Mouse (Mus musculus): ENCODE measurements around the gene Acvrl1. TPM values are rescaled to one million over a fixed set of nuclear protein-coding genes. Genes with fewer than 3 reads are reported as not detected.
"Not testable (repeated sequence)": the region's sequence is repeated elsewhere in the genome, so short reads cannot be mapped to it uniquely, and the experiment has no call there.

Gene Acvrl1
- total RNA-seq, 2 experiments from 2014 or later, result 13.1 TPM

- DNase-seq (ENCODE audit: extremely low spot score in 1 of 2, low spot score in 2 of 2), result no peak
- intact Hi-C loops (cut with DNase I), result no loop called here
Measured at GRCm38 (mm10) chr15:101103605-101104304, 24.6 kb upstream of the Acvrl1 start.

GRCm38 (mm10) chr15:101105496-101105994 is 22.8 kb upstream of the Acvrl1 start:
- DNase-seq (ENCODE audit: extremely low spot score in 1 of 2, low spot score in 2 of 2), result peak; percentile 42 to 72
- intact Hi-C loops (cut with DNase I), result no loop called here

- intact Hi-C loops (cut with DNase I), result no loop called here
- DNase-seq (ENCODE audit: extremely low spot score in 1 of 2, low spot score in 2 of 2), result no peak
Measured at GRCm38 (mm10) chr15:101106011-101106410, 22.3 kb upstream of the Acvrl1 start.

GRCm38 (mm10) chr15:101107906-101108671 is 20.2 kb upstream of the Acvrl1 start:
- peak in 1 of 2 experiments; percentile 84 for DNase-seq (ENCODE audit: extremely low spot score in 1 of 2, low spot score in 2 of 2)
- intact Hi-C loops (cut with DNase I), result no loop called here

- DNase-seq (ENCODE audit: extremely low spot score in 1 of 2, low spot score in 2 of 2), result no peak
- intact Hi-C loops (cut with DNase I), result no loop called here
Measured at GRCm38 (mm10) chr15:101113176-101113575, 15.1 kb upstream of the Acvrl1 start.

- DNase-seq (ENCODE audit: extremely low spot score in 1 of 2, low spot score in 2 of 2); intact Hi-C loops (cut with DNase I): not testable (repeated sequence)
Measured at GRCm38 (mm10) chr15:101113778-101114177, 14.5 kb upstream of the Acvrl1 start.

GRCm38 (mm10) chr15:101115511-101116110 is 12.7 kb upstream of the Acvrl1 start, which contains the start of gene Ankrd33:
Gene Ankrd33 (plus strand): TSS chr15:101115755.
- DNase-seq (ENCODE audit: extremely low spot score in 1 of 2, low spot score in 2 of 2), result no peak
- intact Hi-C loops (cut with DNase I), result no loop called here

- intact Hi-C loops (cut with DNase I), result no loop called here
- no peak for DNase-seq (ENCODE audit: extremely low spot score in 1 of 2, low spot score in 2 of 2)
Measured at GRCm38 (mm10) chr15:101118399-101119125, 9.8 kb upstream of the Acvrl1 start.

GRCm38 (mm10) chr15:101121411-101122289 is 6.7 kb upstream of the Acvrl1 start:
- no peak for DNase-seq (ENCODE audit: extremely low spot score in 1 of 2, low spot score in 2 of 2)
- intact Hi-C loops (cut with DNase I), result no loop called here

GRCm38 (mm10) chr15:101122290-101122589 is 6.1 kb upstream of the Acvrl1 start:
- no peak for DNase-seq (ENCODE audit: extremely low spot score in 1 of 2, low spot score in 2 of 2)
- intact Hi-C loops (cut with DNase I), result no loop called here

- intact Hi-C loops (cut with DNase I), result no loop called here
- no peak for DNase-seq (ENCODE audit: extremely low spot score in 1 of 2, low spot score in 2 of 2)
Measured at GRCm38 (mm10) chr15:101123202-101123601, 5.1 kb upstream of the Acvrl1 start.

- intact Hi-C loops (cut with DNase I), result no loop called here
Measured at GRCm38 (mm10) chr15:101125561-101125960, 2.8 kb upstream of the Acvrl1 start.

GRCm38 (mm10) chr15:101126876-101127544 is 1.3 kb upstream of the Acvrl1 start:
- intact Hi-C loops (cut with DNase I), result no loop called here
- DNase-seq (ENCODE audit: extremely low spot score in 1 of 2, low spot score in 2 of 2), result no peak

More at GRCm38 (mm10) chr15:101125561-101125960, 2.8 kb upstream of the Acvrl1 start:
- no peak for DNase-seq (ENCODE audit: extremely low spot score in 1 of 2, low spot score in 2 of 2)

- DNase-seq (ENCODE audit: extremely low spot score in 1 of 2, low spot score in 2 of 2), result no peak
- intact Hi-C loops (cut with DNase I), result no loop called here
Measured at GRCm38 (mm10) chr15:101129412-101129811, 1.1 kb downstream of the Acvrl1 start.

- intact Hi-C loops (cut with DNase I), result no loop called here
Measured at GRCm38 (mm10) chr15:101131498-101131897, 3.2 kb downstream of the Acvrl1 start.

GRCm38 (mm10) chr15:101132041-101132440 is 3.7 kb downstream of the Acvrl1 start:
- intact Hi-C loops (cut with DNase I), result no loop called here
- DNase-seq (ENCODE audit: extremely low spot score in 1 of 2, low spot score in 2 of 2), result peak in 1 of 2 experiments; percentile 26

More at GRCm38 (mm10) chr15:101131498-101131897, 3.2 kb downstream of the Acvrl1 start:
- no peak for DNase-seq (ENCODE audit: extremely low spot score in 1 of 2, low spot score in 2 of 2)

GRCm38 (mm10) chr15:101132761-101133160 is 4.4 kb downstream of the Acvrl1 start:
- intact Hi-C loops (cut with DNase I), result no loop called here
- DNase-seq (ENCODE audit: extremely low spot score in 1 of 2, low spot score in 2 of 2), result peak in 1 of 2 experiments; percentile 21
